Mouse (Mus musculus) thymus, adult 2 months (tissue): Measurements from ENCODE around the gene Ampd3.

ENCODE experiments used
- CTCF ChIP-seq: fragments of 200-500 bp; IDR thresholded peaks from 2 replicates; pipeline ENCODE4 v1.5.1; 2012; ENCODE audit warnings: mild to moderate bottlenecking, control low read depth, low read length, moderate library complexity, borderline replicate concordance; ENCODE audit not compliant: control insufficient read depth, poor library complexity, insufficient read depth; ENCODE audit errors: extremely low read depth
- POLR2A ChIP-seq: fragments of 200-500 bp; IDR thresholded peaks from 2 replicates; pipeline ENCODE4 v1.6.1; 2012; ENCODE audit warnings: mild to moderate bottlenecking, low read length, control low read depth, moderate library complexity; ENCODE audit not compliant: control insufficient read depth, poor library complexity, insufficient read depth; ENCODE audit errors: extremely low read depth

GRCm38 (mm10) chr7:110854927-110855546 is 87.0 kb downstream of the Ampd3 start:
- TF ChIP-seq POLR2A (no peak), CTCF (no peak)
